Mouse (Mus musculus) liver, embryonic 12.5 days (tissue): ENCODE measurements around the gene Galnt2. TPM values are rescaled to one million over a fixed set of nuclear protein-coding genes. Genes with fewer than 3 reads are reported as not detected.
A peak's percentile ranks its signal among the peaks of the same experiment; 100 is the strongest.

Experiments used
- ATAC-seq: fragments of 200-750 bp; cut with Nextera tagmentation; 2 replicates; pipeline ENCODE4 v1.8.0; 2017; ENCODE audit warnings: moderate number of reproducible peaks, mild to moderate bottlenecking, moderate library complexity
- H3K27ac ChIP-seq: fragments of 300-500 bp; sonication (generic); 2 replicates; pipeline ENCODE4 v1.5.1; 2016; ENCODE audit warnings: mild to moderate bottlenecking
- H3K27me3 ChIP-seq: fragments of 300-500 bp; sonication (generic); replicated peaks from 2 replicates; pipeline ENCODE4 v1.6.1; 2016; ENCODE audit warnings: mild to moderate bottlenecking, moderate library complexity
- H3K36me3 ChIP-seq: fragments of 300-500 bp; sonication (generic); 2 replicates; pipeline ENCODE4 v1.6.1; 2016; ENCODE audit warnings: mild to moderate bottlenecking, moderate library complexity
- H3K4me1 ChIP-seq: fragments of 300-500 bp; sonication (generic); 2 replicates; pipeline ENCODE4 v1.6.1; 2016
- H3K4me2 ChIP-seq: fragments of 300-500 bp; sonication (generic); 2 replicates; pipeline ENCODE4 v1.6.1; 2016; ENCODE audit warnings: mild to moderate bottlenecking, moderate library complexity
- H3K4me3 ChIP-seq: fragments of 300-500 bp; sonication (generic); 2 replicates; pipeline ENCODE4 v1.5.1; 2016; ENCODE audit warnings: mild to moderate bottlenecking, moderate library complexity
- H3K9ac ChIP-seq: fragments of 300-500 bp; sonication (generic); 2 replicates; pipeline ENCODE4 v1.6.1; 2016; ENCODE audit warnings: mild to moderate bottlenecking, moderate library complexity
- H3K9me3 ChIP-seq: fragments of 300-500 bp; sonication (generic); replicated peaks from 2 replicates; pipeline ENCODE4 v1.6.1; 2016; ENCODE audit warnings: mild to moderate bottlenecking, moderate library complexity
- WGBS: fragments of 180-500 bp; shearing (Covaris S2); methylation state at CpG from one replicate; pipeline ENCODE4 v1.1.7; 2016; ENCODE audit not compliant: insufficient replicate concordance; 5-methylcytosine and 5-hydroxymethylcytosine counted together
- polyA plus RNA-seq: library from polyadenylated mRNA; unstranded; fragments of >200 nt; fragmentation: Nextera tagmentation; extraction: Ambion mirVana; gene quantifications from 2 replicates; pipeline ENCODE4 v1.2.1, GENCODE M21; 2016

Gene Galnt2
- polyA plus RNA-seq, 1 experiment from 2014 or later = 37.5 TPM

DNA sequence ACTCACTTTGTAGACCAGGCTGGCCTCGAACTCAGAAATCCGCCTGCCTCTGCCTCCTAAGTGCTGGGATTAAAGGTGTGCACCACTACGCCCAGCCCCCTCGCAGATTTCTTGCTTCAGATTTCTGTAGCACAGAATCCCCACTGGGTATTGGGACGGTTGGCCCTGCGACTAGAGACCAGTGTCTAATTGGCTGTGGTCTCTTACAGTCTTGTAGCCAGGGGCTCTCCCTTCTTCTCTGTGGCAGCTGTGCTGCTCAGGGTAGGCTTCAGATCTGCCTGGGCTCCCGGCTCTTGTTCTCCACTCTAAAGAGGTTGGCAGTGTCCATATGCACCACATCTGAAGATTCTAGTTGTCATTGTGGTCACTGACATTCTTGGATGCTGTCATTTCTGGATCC, 28.7 kb downstream of the Galnt2 start:
- Histone ChIP-seq H3K9ac (no peak overlapping the region), H3K4me1 (peaks cover 77% of the 10 kb centered on the region), H3K27me3 (no peaks in the 10 kb centered on the region), H3K27ac (no peak overlapping the region), H3K9me3 (no peaks in the 10 kb centered on the region), H3K4me2 (no peak overlapping the region), H3K4me3 (no peak overlapping the region), H3K36me3 (peaks cover 2% of the 10 kb centered on the region; the same call in 1 of the 2 replicates)
- WGBS = 64% methylated on average over 7 of the region's 7 CpGs
- ATAC-seq = no peak; the same call in 1 of the 2 replicates

- peak overlapping the region; percentile 11; the same call in 1 of the 2 replicates for H3K27ac ChIP-seq
- no peak overlapping the region for H3K9ac ChIP-seq
- no peak overlapping the region for H3K4me3 ChIP-seq
- no peak overlapping the region for H3K4me2 ChIP-seq
- 32% methylated on average over 12 of the region's 12 CpGs for WGBS
- ATAC-seq = peak; percentile 33
- no peaks in the 10 kb centered on the region for H3K27me3 ChIP-seq
- H3K9me3 ChIP-seq = no peaks in the 10 kb centered on the region
- no peaks in the 10 kb centered on the region for H3K36me3 ChIP-seq
- peaks cover 81% of the 10 kb centered on the region for H3K4me1 ChIP-seq
Measured at GRCm38 (mm10) chr8:124260371-124260770, 29.2 kb downstream of the Galnt2 start.

GRCm38 (mm10) chr8:124263058-124263457, 31.9 kb downstream of the Galnt2 start:
- WGBS = 82% methylated on average over 9 of the region's 9 CpGs
- H3K4me3 ChIP-seq = no peak overlapping the region
- H3K27ac ChIP-seq = no peak overlapping the region
- H3K9ac ChIP-seq = no peak overlapping the region
- no peak overlapping the region for H3K4me2 ChIP-seq
- H3K4me1 ChIP-seq = peaks cover 67% of the 10 kb centered on the region
- no peaks in the 10 kb centered on the region for H3K27me3 ChIP-seq
- ATAC-seq = no peak
- H3K9me3 ChIP-seq = no peaks in the 10 kb centered on the region
- H3K36me3 ChIP-seq = no peaks in the 10 kb centered on the region

GRCm38 (mm10) chr8:124264032-124264431, 32.8 kb downstream of the Galnt2 start:
- H3K9me3 ChIP-seq = no peaks in the 10 kb centered on the region
- no peak for ATAC-seq
- H3K27ac ChIP-seq = no peak overlapping the region
- H3K4me1 ChIP-seq = peaks cover 66% of the 10 kb centered on the region
- H3K27me3 ChIP-seq = no peaks in the 10 kb centered on the region
- H3K36me3 ChIP-seq = no peaks in the 10 kb centered on the region
- WGBS = 73% methylated on average over 8 of the region's 8 CpGs
- no peak overlapping the region for H3K9ac ChIP-seq
- no peak overlapping the region for H3K4me3 ChIP-seq
- H3K4me2 ChIP-seq = no peak overlapping the region

DNA sequence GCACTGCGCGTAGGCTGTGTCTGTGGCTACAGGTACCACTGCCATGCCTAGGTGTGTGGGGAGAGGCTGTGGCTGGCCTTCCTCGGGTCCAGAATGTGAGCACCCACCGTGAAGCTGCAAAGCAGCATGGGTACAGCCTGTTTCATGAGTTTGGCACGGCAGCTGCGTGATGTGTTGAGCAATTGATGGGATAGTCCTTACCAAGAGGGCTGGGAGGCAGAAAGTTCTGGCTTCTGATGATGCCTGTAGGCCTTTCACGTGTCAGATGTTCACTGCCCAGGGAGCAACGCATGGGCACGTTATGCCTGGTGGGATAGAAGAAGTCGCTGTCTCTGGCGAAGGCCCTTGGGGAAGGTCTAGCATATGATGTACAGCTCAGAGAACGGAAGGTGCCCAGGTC, 33.5 kb downstream of the Galnt2 start:
- H3K4me3 ChIP-seq = no peak overlapping the region
- H3K4me1 ChIP-seq = peaks cover 60% of the 10 kb centered on the region
- no peaks in the 10 kb centered on the region for H3K36me3 ChIP-seq
- no peaks in the 10 kb centered on the region for H3K9me3 ChIP-seq
- ATAC-seq = no peak
- no peak overlapping the region for H3K27ac ChIP-seq
- H3K9ac ChIP-seq = no peak overlapping the region
- no peaks in the 10 kb centered on the region for H3K27me3 ChIP-seq
- 88% methylated on average over 12 of the region's 12 CpGs for WGBS
- H3K4me2 ChIP-seq = no peak overlapping the region

GRCm38 (mm10) chr8:124265130-124265529, 33.9 kb downstream of the Galnt2 start:
- WGBS = 87% methylated on average over 2 of the region's 2 CpGs
- no peak for ATAC-seq
- Histone ChIP-seq H3K4me1 (peaks cover 61% of the 10 kb centered on the region), H3K9ac (no peak overlapping the region), H3K27me3 (no peaks in the 10 kb centered on the region), H3K27ac (no peak overlapping the region; the same call in 1 of the 2 replicates), H3K4me2 (no peak overlapping the region), H3K9me3 (no peaks in the 10 kb centered on the region), H3K4me3 (no peak overlapping the region), H3K36me3 (no peaks in the 10 kb centered on the region)

- no peak overlapping the region for H3K27ac ChIP-seq
- no peak overlapping the region for H3K4me2 ChIP-seq
- H3K9me3 ChIP-seq = no peaks in the 10 kb centered on the region
- no peak overlapping the region for H3K4me3 ChIP-seq
- H3K9ac ChIP-seq = no peak overlapping the region
- peak; percentile 91 for ATAC-seq
- 57% methylated on average over 8 of the region's 8 CpGs for WGBS
- no peaks in the 10 kb centered on the region for H3K36me3 ChIP-seq
- peaks cover 61% of the 10 kb centered on the region for H3K4me1 ChIP-seq
- no peaks in the 10 kb centered on the region for H3K27me3 ChIP-seq
Measured at GRCm38 (mm10) chr8:124265798-124266197, 34.6 kb downstream of the Galnt2 start.

GRCm38 (mm10) chr8:124267206-124267605, 36.0 kb downstream of the Galnt2 start:
- 75% methylated on average over 4 of the region's 4 CpGs for WGBS
- Histone ChIP-seq H3K27ac (no peak overlapping the region), H3K36me3 (no peaks in the 10 kb centered on the region), H3K9me3 (no peaks in the 10 kb centered on the region), H3K27me3 (no peaks in the 10 kb centered on the region), H3K4me2 (no peak overlapping the region), H3K4me1 (peaks cover 63% of the 10 kb centered on the region), H3K4me3 (no peak overlapping the region), H3K9ac (no peak overlapping the region)
- ATAC-seq = no peak

DNA sequence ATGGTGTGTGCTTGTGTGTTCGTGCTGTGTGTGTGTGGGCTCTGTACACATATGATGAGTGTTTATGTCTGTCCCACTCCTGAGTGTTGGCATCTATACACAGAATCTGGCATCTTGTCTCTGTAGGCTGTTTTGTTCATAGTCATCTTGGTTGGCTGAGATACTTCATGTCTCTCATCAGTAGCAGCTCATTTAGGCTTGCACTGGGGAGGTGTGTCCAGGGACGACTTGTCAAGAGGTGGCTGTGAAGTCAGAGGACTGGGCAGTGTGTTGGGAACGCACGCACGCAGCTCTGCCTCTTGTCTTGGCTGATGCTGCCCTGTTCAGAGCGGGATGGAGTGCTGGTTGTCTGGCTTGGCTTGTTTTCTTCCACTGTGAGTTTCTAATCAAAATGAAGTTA, 39.3 kb downstream of the Galnt2 start:
- Histone ChIP-seq H3K4me2 (no peak overlapping the region), H3K27me3 (no peaks in the 10 kb centered on the region), H3K4me3 (no peak overlapping the region), H3K27ac (no peak overlapping the region), H3K4me1 (peaks cover 59% of the 10 kb centered on the region), H3K9ac (no peak overlapping the region), H3K36me3 (peaks cover under 1% of the 10 kb centered on the region), H3K9me3 (no peaks in the 10 kb centered on the region)
- 79% methylated on average over 6 of the region's 6 CpGs for WGBS
- no peak for ATAC-seq

DNA sequence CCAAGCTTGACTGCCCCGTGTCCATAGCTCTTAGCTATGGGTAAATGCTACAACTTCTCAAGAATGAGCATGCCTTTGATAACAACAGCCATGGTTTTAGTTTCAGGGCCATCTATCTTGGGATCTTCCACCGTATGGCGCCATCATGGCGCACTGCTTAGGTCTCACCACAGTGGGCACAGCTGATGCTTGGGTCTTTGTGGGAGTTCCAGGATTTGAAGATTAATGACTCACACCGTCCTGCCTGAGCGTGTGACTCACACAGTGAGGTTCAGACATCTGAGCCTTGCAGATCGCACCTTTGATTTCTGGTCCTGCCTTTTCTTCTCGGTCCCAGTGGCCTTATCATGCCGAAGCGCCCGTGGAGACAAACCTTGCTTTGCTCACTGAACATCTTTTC, 39.7 kb downstream of the Galnt2 start:
- Histone ChIP-seq H3K4me2 (no peak overlapping the region), H3K27me3 (no peaks in the 10 kb centered on the region), H3K27ac (peak overlapping the region; percentile 25; the same call in 1 of the 2 replicates), H3K9me3 (no peaks in the 10 kb centered on the region), H3K9ac (no peak overlapping the region), H3K4me3 (no peak overlapping the region), H3K36me3 (peaks cover 5% of the 10 kb centered on the region), H3K4me1 (peaks cover 55% of the 10 kb centered on the region)
- no peak for ATAC-seq
- 46% methylated on average over 11 of the region's 11 CpGs for WGBS

GRCm38 (mm10) chr8:124271518-124271917, 40.3 kb downstream of the Galnt2 start:
- 38% methylated on average over 12 of the region's 12 CpGs for WGBS
- Histone ChIP-seq H3K9me3 (no peaks in the 10 kb centered on the region), H3K27me3 (no peaks in the 10 kb centered on the region), H3K4me2 (no peak overlapping the region), H3K36me3 (peaks cover 10% of the 10 kb centered on the region), H3K9ac (no peak overlapping the region), H3K4me1 (peaks cover 53% of the 10 kb centered on the region), H3K27ac (peak overlapping the region; percentile 34), H3K4me3 (no peak overlapping the region)
- peak; percentile 13; the same call in 1 of the 2 replicates for ATAC-seq

DNA sequence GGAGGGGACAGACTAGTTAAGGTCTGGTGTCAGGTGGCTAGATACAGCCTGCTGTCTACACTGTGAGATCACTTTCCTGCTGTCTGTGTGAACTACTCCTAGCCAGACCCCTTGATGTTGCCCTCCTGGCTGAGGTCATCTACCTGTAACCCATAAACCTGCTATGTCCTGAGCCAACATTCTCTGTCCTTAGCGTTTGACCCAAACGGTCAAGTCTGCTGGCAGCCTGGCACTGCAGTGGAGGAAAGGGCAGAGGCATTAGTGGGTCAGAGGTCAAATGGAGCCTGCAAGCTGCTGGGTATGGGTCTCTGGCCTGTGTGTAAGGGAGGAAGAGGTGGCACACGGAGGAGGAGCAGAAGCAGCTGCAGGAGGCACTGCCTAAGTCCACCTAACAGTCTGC, 41.6 kb downstream of the Galnt2 start:
- Histone ChIP-seq H3K4me1 (peaks cover 58% of the 10 kb centered on the region), H3K36me3 (peaks cover 10% of the 10 kb centered on the region), H3K4me3 (no peak overlapping the region), H3K9ac (no peak overlapping the region), H3K9me3 (no peaks in the 10 kb centered on the region), H3K27ac (no peak overlapping the region), H3K27me3 (no peaks in the 10 kb centered on the region), H3K4me2 (no peak overlapping the region)
- 58% methylated on average over 3 of the region's 3 CpGs for WGBS
- ATAC-seq = no peak

GRCm38 (mm10) chr8:124273606-124274218, 42.5 kb downstream of the Galnt2 start:
- H3K36me3 ChIP-seq = peaks cover 10% of the 10 kb centered on the region
- no peak overlapping the region for H3K4me3 ChIP-seq
- 40% methylated on average over 8 of the region's 8 CpGs for WGBS
- ATAC-seq = 0 out of 2 replicates have a peak, but pooled peaks have one; percentile 24
- H3K9ac ChIP-seq = no peak overlapping the region
- H3K27ac ChIP-seq = no peak overlapping the region
- no peaks in the 10 kb centered on the region for H3K9me3 ChIP-seq
- no peaks in the 10 kb centered on the region for H3K27me3 ChIP-seq
- no peak overlapping the region for H3K4me2 ChIP-seq
- peaks cover 61% of the 10 kb centered on the region for H3K4me1 ChIP-seq
